Mouse (Mus musculus) kidney, embryonic 15.5 days (tissue): ENCODE results near the gene Tas2r129. TPM values are rescaled to one million over a fixed set of nuclear protein-coding genes. Genes with fewer than 3 reads are reported as not detected.
"Not testable (repeated sequence)": the region's sequence is repeated elsewhere in the genome, so short reads cannot be mapped to it uniquely, and the experiment has no call there.

ENCODE experiments used
- ATAC-seq: fragments of 200-750 bp; cut with Nextera tagmentation; replicated peaks from 2 replicates; pipeline ENCODE4 v1.8.0; 2017; ENCODE audit warnings: moderate TSS enrichment; ENCODE audit not compliant: low FRiP score
- H3K27ac ChIP-seq: fragments of 300-500 bp; sonication (generic); 2 replicates; pipeline ENCODE4 v1.5.1; 2015; ENCODE audit warnings: mild to moderate bottlenecking, inconsistent platforms
- H3K27me3 ChIP-seq: fragments of 300-500 bp; sonication (generic); 2 replicates; pipeline ENCODE4 v1.6.1; 2015; ENCODE audit warnings: inconsistent platforms
- H3K36me3 ChIP-seq: fragments of 300-500 bp; sonication (generic); 2 replicates; pipeline ENCODE4 v1.6.1; 2015; ENCODE audit warnings: inconsistent platforms
- H3K4me1 ChIP-seq: fragments of 300-500 bp; sonication (generic); 2 replicates; pipeline ENCODE4 v1.6.1; 2015; ENCODE audit warnings: inconsistent platforms
- H3K4me2 ChIP-seq: fragments of 300-500 bp; sonication (generic); 2 replicates; pipeline ENCODE4 v1.6.1; 2015; ENCODE audit warnings: moderate library complexity, mild to moderate bottlenecking, inconsistent platforms
- H3K4me3 ChIP-seq: fragments of 300-500 bp; sonication (generic); replicated peaks from 2 replicates; pipeline ENCODE4 v1.5.1; 2015; ENCODE audit warnings: mild to moderate bottlenecking, inconsistent platforms
- H3K9ac ChIP-seq: fragments of 300-500 bp; sonication (generic); 2 replicates; pipeline ENCODE4 v1.6.1; 2015; ENCODE audit warnings: mild to moderate bottlenecking, inconsistent platforms
- H3K9me3 ChIP-seq: fragments of 300-500 bp; sonication (generic); replicated peaks from 2 replicates; pipeline ENCODE4 v1.6.1; 2016; ENCODE audit warnings: inconsistent platforms
- WGBS: fragments of 180-500 bp; shearing (Covaris S2); methylation state at CpG from one replicate; pipeline ENCODE4 v1.1.7; 2015; ENCODE audit warnings: mixed read lengths; 5-methylcytosine and 5-hydroxymethylcytosine counted together
- polyA plus RNA-seq: library from polyadenylated mRNA; unstranded; fragments of >200 nt; fragmentation: Nextera tagmentation; extraction: Ambion mirVana; gene quantifications from 2 replicates; pipeline ENCODE4 v1.2.1, GENCODE M21; 2015

Tas2r129 gene
- polyA plus RNA-seq: not detected in 2 replicates

GRCm38 (mm10) chr6:132950802-132951201 lies at the start of gene Tas2r129:
Tas2r129 (plus strand) TSS chr6:132951102.
- Histone ChIP-seq H3K4me1 (no peaks in the 10 kb centered on the region), H3K27ac (no peak within 1 kb of the TSS), H3K4me2 (no peak within 1 kb of the TSS), H3K4me3 (no peak within 1 kb of the TSS), H3K9ac (no peak within 1 kb of the TSS), H3K27me3 (no peaks in the 10 kb centered on the region), H3K36me3 (no peaks in the 10 kb centered on the region), H3K9me3 (no peaks in the 10 kb centered on the region)
- no peak for ATAC-seq
- 80% methylated on average over 2 of the region's 2 CpGs for WGBS

- Histone ChIP-seq H3K9ac (no peak within 1 kb of the TSS), H3K4me2 (no peak within 1 kb of the TSS), H3K9me3 (no peaks in the 10 kb centered on the region), H3K27ac (no peak within 1 kb of the TSS), H3K27me3 (no peaks in the 10 kb centered on the region), H3K4me3 (no peak within 1 kb of the TSS), H3K4me1 (no peaks in the 10 kb centered on the region), H3K36me3 (no peaks in the 10 kb centered on the region)
- WGBS: 86% methylated on average over 3 of the region's 3 CpGs
- ATAC-seq: no peak
These were observed 41.6 kb upstream of the Tas2r129 start, which contains the start of gene Tas2r125 for GRCm38 (mm10) chr6:132909351-132909750. Tas2r125 (plus strand) TSS chr6:132909651.

DNA sequence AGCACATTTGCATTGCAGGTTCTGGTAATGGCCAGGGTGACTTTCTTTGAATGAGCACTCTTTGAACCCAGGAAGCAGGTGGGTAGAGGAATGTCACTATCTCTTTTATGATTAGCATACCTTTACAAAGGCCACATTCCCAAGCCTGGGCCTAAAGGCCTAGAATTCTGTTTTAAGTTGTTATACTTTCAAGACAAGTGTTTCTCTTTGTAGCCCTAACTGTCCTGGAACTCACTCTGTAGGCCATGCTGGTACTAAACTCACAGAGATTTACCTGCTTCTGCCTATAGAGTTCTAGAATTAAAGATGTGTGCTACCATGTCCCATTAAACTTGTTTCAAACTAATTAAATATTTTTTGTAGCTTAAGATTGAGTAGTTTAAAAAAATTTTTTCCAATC lies 9.5 kb upstream of the Tas2r129 start:
- H3K27me3 ChIP-seq, H3K9ac ChIP-seq, H3K4me3 ChIP-seq, H3K4me2 ChIP-seq, ATAC-seq, H3K36me3 ChIP-seq, H3K27ac ChIP-seq, H3K4me1 ChIP-seq, H3K9me3 ChIP-seq: not testable (repeated sequence)

GRCm38 (mm10) chr6:132957819-132958218 lies 6.9 kb downstream of the Tas2r129 start, which contains the start of gene Tas2r131:
Tas2r131 (minus strand) TSS chr6:132957919.
- Histone ChIP-seq H3K4me1 (no peaks in the 10 kb centered on the region), H3K27me3 (no peaks in the 10 kb centered on the region), H3K4me3 (no peak within 1 kb of the TSS), H3K36me3 (no peaks in the 10 kb centered on the region), H3K9ac (no peak within 1 kb of the TSS), H3K4me2 (no peak within 1 kb of the TSS), H3K27ac (no peak within 1 kb of the TSS), H3K9me3 (no peaks in the 10 kb centered on the region)
- 68% methylated on average over 1 of the region's 1 CpGs for WGBS
- no peak for ATAC-seq

- Histone ChIP-seq H3K4me1 (no peaks in the 10 kb centered on the region), H3K4me3 (no peak within 1 kb of the TSS), H3K27ac (no peak within 1 kb of the TSS), H3K27me3 (no peaks in the 10 kb centered on the region), H3K4me2 (no peak within 1 kb of the TSS), H3K9ac (no peak within 1 kb of the TSS), H3K9me3 (no peaks in the 10 kb centered on the region), H3K36me3 (no peaks in the 10 kb centered on the region)
- no peak for ATAC-seq
- 89% methylated on average over 2 of the region's 2 CpGs for WGBS
These were observed 30.0 kb downstream of the Tas2r129 start, which contains the start of gene Tas2r109 for GRCm38 (mm10) chr6:132980865-132981264. Tas2r109 (minus strand) TSS chr6:132980965.

Other genes with a start within 250 kb of the Tas2r129 start
- not detected in 2 replicates for gene Tas2r122, start 239.2 kb upstream of the Tas2r129 start, polyA plus RNA-seq
- not detected in 2 replicates for gene Tas2r115, start 213.1 kb upstream of the Tas2r129 start, polyA plus RNA-seq
- gene Tas2r124, start 196.4 kb upstream of the Tas2r129 start, polyA plus RNA-seq: not detected in 2 replicates
- not detected in 2 replicates for gene Tas2r102, start 189.0 kb upstream of the Tas2r129 start, polyA plus RNA-seq
- not detected in 2 replicates for gene Tas2r136, start 172.9 kb upstream of the Tas2r129 start, polyA plus RNA-seq
- not detected in 2 replicates for gene Tas2r117, start 148.3 kb upstream of the Tas2r129 start, polyA plus RNA-seq
- not detected in 2 replicates for gene Tas2r123, start 104.0 kb upstream of the Tas2r129 start, polyA plus RNA-seq
- not detected in 2 replicates for gene Tas2r116, start 95.7 kb upstream of the Tas2r129 start, polyA plus RNA-seq
- gene Tas2r110, start 83.1 kb upstream of the Tas2r129 start, polyA plus RNA-seq: not detected in 2 replicates
- gene Tas2r113, start 58.1 kb upstream of the Tas2r129 start, polyA plus RNA-seq: not detected in 2 replicates
- not detected in 2 replicates for gene Tas2r125, start 41.5 kb upstream of the Tas2r129 start, polyA plus RNA-seq
- gene Tas2r131, start 6.8 kb downstream of the Tas2r129 start, polyA plus RNA-seq: not detected in 2 replicates
- gene Tas2r109, start 29.9 kb downstream of the Tas2r129 start, polyA plus RNA-seq: not detected in 2 replicates
- gene Tas2r103, start 86.0 kb downstream of the Tas2r129 start, polyA plus RNA-seq: not detected in 2 replicates
- gene Tas2r140, start 104.7 kb downstream of the Tas2r129 start, polyA plus RNA-seq: not detected in 2 replicates
- 85.2 and 93.2 TPM in 2 replicates for gene Smim10l1, start 153.8 kb downstream of the Tas2r129 start, polyA plus RNA-seq